In genomic region chr16:8008966-8009365, GRCm38 (mm10) we compare ENCODE assay signal across 15 mouse cellular contexts.
A peak's percentile ranks its signal among the peaks of the same experiment; 100 is the strongest.
DNase-seq lines count a peak whose midpoint lies in the region; ATAC-seq and TF ChIP-seq lines count a peak whose summit lies in the region.
"Had no signal": no experiment of that assay in that cellular context is flagged by ENCODE, and none has a peak within 500 bp of the region (broad histone marks: within the 10 kb centered on the region; RNA-seq: fewer than 3 reads in every experiment).

No protein-coding gene starts in this region.

- H3K9ac ChIP-seq in hindbrain, postnatal 0 days (replicated peaks; ENCODE audit: low read length) = no peak overlapping the region
- H3K9ac ChIP-seq: forebrain, embryonic 12.5 days; heart, embryonic 13.5 days; intestine, embryonic 15.5 days; limb, embryonic 13.5 days had no signal

- intact Hi-C loops in heart, postnatal 25 days (cut with DNase I) = no loop called here
- intact Hi-C loops in heart, postnatal 10 days (cut with DNase I) = no loop called here

- ATAC-seq in granulocyte monocyte progenitor cell, adult 5-6 weeks (replicated peaks; ENCODE audit: poor library complexity, severe bottlenecking) = no peak
- no peak for ATAC-seq in hindbrain, postnatal 0 days
- ATAC-seq: intestine, embryonic 15.5 days had no signal

- no peak overlapping the region for H3K4me2 ChIP-seq in hindbrain, postnatal 0 days (ENCODE audit: low read depth, low read length)
- H3K4me2 ChIP-seq: forebrain, embryonic 12.5 days; heart, embryonic 13.5 days; intestine, embryonic 15.5 days; limb, embryonic 13.5 days; midbrain, embryonic 11.5 days had no signal

- H3K27ac ChIP-seq in hindbrain, postnatal 0 days = no peak overlapping the region
- H3K27ac ChIP-seq: forebrain, embryonic 12.5 days; heart, embryonic 13.5 days; intestine, embryonic 15.5 days; limb, embryonic 13.5 days had no signal

- no peaks in the 10 kb centered on the region for H3K4me1 ChIP-seq in hindbrain, postnatal 0 days (ENCODE audit: insufficient read depth, low read length)
- H3K4me1 ChIP-seq: forebrain, embryonic 12.5 days; intestine, embryonic 15.5 days; limb, embryonic 13.5 days had no signal

- H3K36me3 ChIP-seq in hindbrain, postnatal 0 days (ENCODE audit: insufficient read depth, low read length) = no peaks in the 10 kb centered on the region
- H3K36me3 ChIP-seq: forebrain, embryonic 12.5 days; heart, embryonic 13.5 days; intestine, embryonic 15.5 days; limb, embryonic 13.5 days had no signal

- no peak overlapping the region for H3K4me3 ChIP-seq in hindbrain, postnatal 0 days (ENCODE audit: low read length)
- H3K4me3 ChIP-seq: forebrain, embryonic 12.5 days; heart, embryonic 13.5 days; intestine, embryonic 15.5 days; limb, embryonic 13.5 days had no signal

- peak; percentile 2 for DNase-seq in heart, postnatal 25 days (ENCODE audit: low spot score)
- no peak for DNase-seq in heart, postnatal 10 days
- DNase-seq in urinary bladder, postnatal 14 days (ENCODE audit: low spot score) = peak; percentile 5
- DNase-seq in urinary bladder, postnatal 25 days (ENCODE audit: low spot score) = no peak
- DNase-seq in left cerebral cortex, adult 9 months (ENCODE audit: low spot score in 2 of 2) = peak; percentile 73 to 85
- no peak for DNase-seq in hindbrain, postnatal 0 days (ENCODE audit: low spot score)
- no peak for DNase-seq in T-cell, adult 2 months (ENCODE audit: low spot score)
- DNase-seq: embryo, embryonic 11 days; thymus, adult 18-20 months had no signal

- no peaks in the 10 kb centered on the region for H3K9me3 ChIP-seq in hindbrain, postnatal 0 days (ENCODE audit: low read length)
- H3K9me3 ChIP-seq: forebrain, embryonic 12.5 days; heart, embryonic 13.5 days; intestine, embryonic 15.5 days; limb, embryonic 13.5 days had no signal

- 76% methylated on average over 3 of the region's 3 CpGs for WGBS in hindbrain, postnatal 0 days

- H3K27me3 ChIP-seq in hindbrain, postnatal 0 days (ENCODE audit: insufficient read depth, low read length) = no peaks in the 10 kb centered on the region
- H3K27me3 ChIP-seq: forebrain, embryonic 12.5 days; heart, embryonic 13.5 days; intestine, embryonic 15.5 days; limb, embryonic 13.5 days had no signal

- TF ChIP-seq CTCF in hindbrain, postnatal 0 days (IDR thresholded peaks at IDR 0.05; ENCODE audit: low read depth) = no peak

Comparison
In these comparisons a context has a peak if more than half of its experiments do, and no peak if none do; other contexts are left out.
1. DNase-seq: peak in heart, postnatal 25 days (single experiment), urinary bladder, postnatal 14 days (single experiment) and left cerebral cortex, adult 9 months (2 of 2); none in heart, postnatal 10 days (0 of 2), urinary bladder, postnatal 25 days (single experiment), hindbrain, postnatal 0 days (single experiment) and T-cell, adult 2 months (single experiment).